Mouse (Mus musculus): ENCODE results near the gene D7Ertd443e. TPM values are rescaled to one million over a fixed set of nuclear protein-coding genes. Genes with fewer than 3 reads are reported as not detected.

D7Ertd443e gene
- total and polyA plus RNA-seq, 3 experiments: not detected

GRCm38 (mm10) chr7:134301285-134301684 is 84.2 kb downstream of the D7Ertd443e start:
- no peak for DNase-seq (ENCODE audit: low read depth, low spot score)
- Histone ChIP-seq H3K9ac (ENCODE audit: control insufficient read depth, low read depth, low read length, poor library complexity, severe bottlenecking) (no peak overlapping the region), H3K27me3 (ENCODE audit: control insufficient read depth in 1 of 2, insufficient read depth in 2 of 2, low read length in 2 of 2) (no peaks in the 10 kb centered on the region), H3K36me3 (ENCODE audit: control insufficient read depth in 1 of 2, insufficient read depth in 2 of 2, low read length in 2 of 2) (no peaks in the 10 kb centered on the region), H3K4me3 (ENCODE audit: control insufficient read depth in 1 of 2, insufficient read depth in 1 of 2, low read depth in 2 of 2, low read length in 2 of 2) (no peak overlapping the region), H3K4me1 (ENCODE audit: control insufficient read depth in 1 of 2, insufficient read depth in 2 of 2, low read length in 2 of 2) (no peaks in the 10 kb centered on the region), H3K9me3 (replicated peaks; ENCODE audit: insufficient read depth, low read length) (no peaks in the 10 kb centered on the region), H3K79me2 (ENCODE audit: control insufficient read depth, insufficient read depth, low read length, poor library complexity) (no peaks in the 10 kb centered on the region), H3K27ac (ENCODE audit: control insufficient read depth, low read depth, low read length) (no peak overlapping the region)
- TF ChIP-seq POLR2A (IDR thresholded peaks at IDR 0.05; ENCODE audit: control insufficient read depth in 1 of 2, insufficient read depth in 1 of 2, low read depth in 1 of 2, low read length in 2 of 2, poor library complexity in 1 of 2) (no peak), SMC3 (IDR thresholded peaks at IDR 0.05; ENCODE audit: low read depth, low read length) (no peak), E2F4 (IDR thresholded peaks at IDR 0.05; ENCODE audit: borderline replicate concordance, low read depth, low read length) (no peak), HCFC1 (IDR thresholded peaks at IDR 0.05; ENCODE audit: low read depth, low read length) (no peak), MAFK (IDR thresholded peaks at IDR 0.05; ENCODE audit: borderline replicate concordance, low read depth, low read length) (no peak), CTCF (IDR thresholded peaks at IDR 0.05 in 2 of 3, conservative IDR thresholded peaks at IDR 0.05 in 1 of 3; ENCODE audit: control insufficient read depth in 1 of 3, insufficient read depth in 1 of 3, low read depth in 2 of 3, low read length in 3 of 3, poor library complexity in 1 of 3, severe bottlenecking in 1 of 3) (no peak), TAL1 (IDR thresholded peaks at IDR 0.05; ENCODE audit: low read length) (no peak), ZMIZ1 (IDR thresholded peaks at IDR 0.05; ENCODE audit: low read depth, low read length) (no peak)

GRCm38 (mm10) chr7:134292750-134293149 is 92.7 kb downstream of the D7Ertd443e start:
- Histone ChIP-seq H3K9me3 (replicated peaks; ENCODE audit: insufficient read depth, low read length) (no peaks in the 10 kb centered on the region), H3K79me2 (ENCODE audit: control insufficient read depth, insufficient read depth, low read length, poor library complexity) (no peaks in the 10 kb centered on the region), H3K27ac (ENCODE audit: control insufficient read depth, low read depth, low read length) (no peak overlapping the region), H3K9ac (ENCODE audit: control insufficient read depth, low read depth, low read length, poor library complexity, severe bottlenecking) (no peak overlapping the region), H3K27me3 (ENCODE audit: control insufficient read depth in 1 of 2, insufficient read depth in 2 of 2, low read length in 2 of 2) (no peaks in the 10 kb centered on the region), H3K36me3 (ENCODE audit: control insufficient read depth in 1 of 2, insufficient read depth in 2 of 2, low read length in 2 of 2) (no peaks in the 10 kb centered on the region), H3K4me1 (ENCODE audit: control insufficient read depth in 1 of 2, insufficient read depth in 2 of 2, low read length in 2 of 2) (no peaks in the 10 kb centered on the region), H3K4me3 (ENCODE audit: control insufficient read depth in 1 of 2, insufficient read depth in 1 of 2, low read depth in 2 of 2, low read length in 2 of 2) (no peak overlapping the region)
- DNase-seq (ENCODE audit: low read depth, low spot score): no peak
- TF ChIP-seq HCFC1 (IDR thresholded peaks at IDR 0.05; ENCODE audit: low read depth, low read length): no peak
- no peak for TF ChIP-seq POLR2AphosphoS2 (IDR thresholded peaks at IDR 0.05; ENCODE audit: low read length)
- no peak for TF ChIP-seq ZC3H11A (IDR thresholded peaks at IDR 0.05; ENCODE audit: low read depth, low read length)
- no peak for TF ChIP-seq ZMIZ1 (IDR thresholded peaks at IDR 0.05; ENCODE audit: low read depth, low read length)
- no peak for TF ChIP-seq MYC (IDR thresholded peaks at IDR 0.05; ENCODE audit: low read depth, low read length)
- TF ChIP-seq MXI1 (IDR thresholded peaks at IDR 0.05; ENCODE audit: low read depth, low read length): no peak
- TF ChIP-seq SMC3 (IDR thresholded peaks at IDR 0.05; ENCODE audit: low read depth, low read length): no peak
- TF ChIP-seq POLR2A (IDR thresholded peaks at IDR 0.05; ENCODE audit: control insufficient read depth in 1 of 2, insufficient read depth in 1 of 2, low read depth in 1 of 2, low read length in 2 of 2, poor library complexity in 1 of 2): no peak
- no peak for TF ChIP-seq MAZ (IDR thresholded peaks at IDR 0.05; ENCODE audit: low read depth, low read length)
- no peak for TF ChIP-seq POLR2AphosphoS5 (IDR thresholded peaks at IDR 0.05; ENCODE audit: borderline replicate concordance, low read depth, low read length)
- TF ChIP-seq CTCF (IDR thresholded peaks at IDR 0.05 in 2 of 3, conservative IDR thresholded peaks at IDR 0.05 in 1 of 3; ENCODE audit: control insufficient read depth in 1 of 3, insufficient read depth in 1 of 3, low read depth in 2 of 3, low read length in 3 of 3, poor library complexity in 1 of 3, severe bottlenecking in 1 of 3): no peak
- no peak for TF ChIP-seq ELF1 (IDR thresholded peaks at IDR 0.05; ENCODE audit: low read depth, low read length)
- TF ChIP-seq BHLHE40 (IDR thresholded peaks at IDR 0.05; ENCODE audit: borderline replicate concordance, low read depth, low read length): no peak
- TF ChIP-seq ETS1 (IDR thresholded peaks at IDR 0.05; ENCODE audit: low read depth, low read length): no peak
- no peak for TF ChIP-seq SIN3A (IDR thresholded peaks at IDR 0.05; ENCODE audit: low read length)
- TF ChIP-seq RCOR1 (IDR thresholded peaks at IDR 0.05; ENCODE audit: low read depth, low read length): no peak
- TF ChIP-seq ZNF384 (IDR thresholded peaks at IDR 0.05; ENCODE audit: low read depth, low read length): no peak
- TF ChIP-seq NELFE (IDR thresholded peaks at IDR 0.05; ENCODE audit: low read depth, low read length): no peak
- TF ChIP-seq E2F4 (IDR thresholded peaks at IDR 0.05; ENCODE audit: borderline replicate concordance, low read depth, low read length): no peak

Data from MEL (cell line).